Mouse (Mus musculus): ENCODE measurements around the gene Tmsb15b1.

GRCm38 (mm10) chrX:136993641-136994040 is 17.0 kb upstream of the Tmsb15b1 start:
- TF ChIP-seq CTCF (IDR thresholded peaks at IDR 0.05; ENCODE audit: low read depth), result no peak
- no peak for TF ChIP-seq EP300 (IDR thresholded peaks at IDR 0.05; ENCODE audit: low read depth)
